Comparison of ENCODE assay signal across 9 mouse cellular contexts in genomic region chr9:57659774-57660173, GRCm38 (mm10). TPM values are rescaled to one million over a fixed set of nuclear protein-coding genes. Genes with fewer than 3 reads are reported as not detected.
DNase-seq lines count a peak whose midpoint lies in the region; ATAC-seq and TF ChIP-seq lines count a peak whose summit lies in the region.
"Had no signal": no experiment of that assay in that cellular context is flagged by ENCODE, and none has a peak within 500 bp of the region (broad histone marks: within the 10 kb centered on the region; RNA-seq: fewer than 3 reads in every experiment).

No protein-coding gene starts in this region.

- H3K9me3 ChIP-seq in ES-Bruce4 (replicated peaks; ENCODE audit: control insufficient read depth, insufficient read depth, low read length, poor library complexity, severe bottlenecking): no peaks in the 10 kb centered on the region
- H3K9me3 ChIP-seq in heart, embryonic 12.5 days (replicated peaks): no peaks in the 10 kb centered on the region; the same call in 1 of the 2 replicates
- no peaks in the 10 kb centered on the region for H3K9me3 ChIP-seq in liver, embryonic 16.5 days (replicated peaks; ENCODE audit: control insufficient read depth, low read length)
- H3K9me3 ChIP-seq: limb, embryonic 13.5 days had no signal

- no peak overlapping the region for H3K4me3 ChIP-seq in ES-Bruce4 (ENCODE audit: low read depth, low read length)
- no peak overlapping the region for H3K4me3 ChIP-seq in heart, embryonic 12.5 days
- H3K4me3 ChIP-seq in liver, embryonic 16.5 days (ENCODE audit: low read depth, low read length): no peak overlapping the region
- H3K4me3 ChIP-seq: limb, embryonic 13.5 days had no signal

- H3K27ac ChIP-seq in ES-Bruce4 (ENCODE audit: insufficient read depth, low read length): no peak overlapping the region
- H3K27ac ChIP-seq in heart, embryonic 12.5 days (ENCODE audit: poor library complexity, severe bottlenecking): no peak overlapping the region
- H3K27ac ChIP-seq in liver, embryonic 16.5 days (ENCODE audit: low read length): no peak overlapping the region
- H3K27ac ChIP-seq: limb, embryonic 13.5 days had no signal

- no peak overlapping the region for H3K9ac ChIP-seq in ES-Bruce4 (ENCODE audit: low read depth, poor library complexity, severe bottlenecking)
- no peak overlapping the region for H3K9ac ChIP-seq in heart, embryonic 12.5 days
- no peak overlapping the region for H3K9ac ChIP-seq in liver, embryonic 16.5 days (ENCODE audit: low read depth, low read length)
- H3K9ac ChIP-seq: limb, embryonic 13.5 days had no signal

- peak; percentile 58; the same call in 1 of the 2 replicates for ATAC-seq in heart, embryonic 12.5 days (ENCODE audit: insufficient number of reproducible peaks, low FRiP score)
- peak; percentile 66 for ATAC-seq in liver, embryonic 16.5 days (ENCODE audit: low read depth)

- 14% methylated on average over 4 of the region's 4 CpGs for WGBS in heart, embryonic 12.5 days
- 15% methylated on average over 4 of the region's 4 CpGs for WGBS in liver, embryonic 16.5 days (ENCODE audit: insufficient replicate concordance)

- no peak overlapping the region for H3K4me2 ChIP-seq in heart, embryonic 12.5 days
- no peak overlapping the region for H3K4me2 ChIP-seq in liver, embryonic 16.5 days (ENCODE audit: low read depth, low read length)
- H3K4me2 ChIP-seq: limb, embryonic 13.5 days had no signal

- TF ChIP-seq EP300 in ES-Bruce4 (IDR thresholded peaks at IDR 0.05; ENCODE audit: insufficient read depth, low read depth, low read length): no peak

- H3K36me3 ChIP-seq in ES-Bruce4 (ENCODE audit: control insufficient read depth, insufficient read depth, low read length, poor library complexity, severe bottlenecking): no peaks in the 10 kb centered on the region
- no peaks in the 10 kb centered on the region for H3K36me3 ChIP-seq in heart, embryonic 12.5 days
- H3K36me3 ChIP-seq in liver, embryonic 16.5 days (ENCODE audit: control insufficient read depth, insufficient read depth): no peaks in the 10 kb centered on the region
- H3K36me3 ChIP-seq: limb, embryonic 13.5 days had no signal

- TF ChIP-seq CTCF in ES-Bruce4 (IDR thresholded peaks at IDR 0.05; ENCODE audit: low read depth, low read length): peak; percentile 87

- no peaks in the 10 kb centered on the region for H3K27me3 ChIP-seq in ES-Bruce4 (ENCODE audit: control insufficient read depth, insufficient read depth, low read length, poor library complexity, severe bottlenecking)
- peaks cover 4% of the 10 kb centered on the region; the same call in 1 of the 2 replicates for H3K27me3 ChIP-seq in heart, embryonic 12.5 days (replicated peaks)
- no peaks in the 10 kb centered on the region; the same call in 1 of the 2 replicates for H3K27me3 ChIP-seq in liver, embryonic 16.5 days (ENCODE audit: control insufficient read depth, insufficient read depth, low read depth, low read length)

- no peak for TF ChIP-seq POLR2A in ES-Bruce4 (IDR thresholded peaks at IDR 0.05; ENCODE audit: insufficient read depth, low read length)

- H3K4me1 ChIP-seq in ES-Bruce4 (ENCODE audit: control insufficient read depth, insufficient read depth, low read length): no peaks in the 10 kb centered on the region
- peaks cover 5% of the 10 kb centered on the region; the same call in 1 of the 2 replicates for H3K4me1 ChIP-seq in heart, embryonic 12.5 days (replicated peaks)
- peaks cover 21% of the 10 kb centered on the region for H3K4me1 ChIP-seq in liver, embryonic 16.5 days (ENCODE audit: control insufficient read depth, low read depth, low read length)
- H3K4me1 ChIP-seq: limb, embryonic 13.5 days had no signal

- DNase-seq in adrenal gland, postnatal 14 days: peak; percentile 86
- peak; percentile 67 for DNase-seq in embryo, embryonic 9.5 days (ENCODE audit: extremely low spot score)
- peak; percentile 85 for DNase-seq in kidney, postnatal 14 days
- peak; percentile 84 for DNase-seq in retina, embryonic 14.5 days (ENCODE audit: low spot score)
- peak; percentile 72 for DNase-seq in yolk sac, embryonic 10.5 days (ENCODE audit: low spot score)

RNA-seq across cellular contexts. Expression of gene Csk, which starts 6.3 kb away (rescaled TPM):
- polyA plus RNA-seq in ES-Bruce4 (2011; ENCODE audit: insufficient read depth, insufficient read length, low read depth, missing spikeins): 30.7 and 35.5 TPM in 2 replicates
- 71.0 and 75.6 TPM in 2 replicates for total RNA-seq in adrenal gland, postnatal 14 days (2021)
- polyA plus RNA-seq in heart, embryonic 12.5 days (2016; fragmentation: Nextera tagmentation; extraction: Ambion mirVana): 16.4 TPM in 2 replicates
- 13.3 and 13.5 TPM in 2 replicates for polyA plus RNA-seq in liver, embryonic 16.5 days (2015; fragmentation: Nextera tagmentation; extraction: Ambion mirVana)

RNA-seq across cellular contexts. Expression of gene Cyp1a2, which starts 23.7 kb away (rescaled TPM):
- polyA plus RNA-seq in ES-Bruce4 (2011; ENCODE audit: insufficient read depth, insufficient read length, low read depth, missing spikeins): 0.37 TPM in 1 of 2 replicates, not detected in the other
- total RNA-seq in adrenal gland, postnatal 14 days (2021): 1.5 and 43.1 TPM in 2 replicates
- polyA plus RNA-seq in heart, embryonic 12.5 days (2016; fragmentation: Nextera tagmentation; extraction: Ambion mirVana): not detected in 2 replicates
- 0.12 TPM in 2 replicates for polyA plus RNA-seq in liver, embryonic 16.5 days (2015; fragmentation: Nextera tagmentation; extraction: Ambion mirVana)
- polyA plus RNA-seq: limb, embryonic 13.5 days had no signal

RNA-seq across cellular contexts. Expression of gene Cyp1a1, which starts 28.0 kb away (rescaled TPM):
- 1.2 and 1.8 TPM in 2 replicates for polyA plus RNA-seq in ES-Bruce4 (2011; ENCODE audit: insufficient read depth, insufficient read length, low read depth, missing spikeins)
- total RNA-seq in adrenal gland, postnatal 14 days (2021): 0.37 TPM in 1 of 2 replicates, not detected in the other
- polyA plus RNA-seq in heart, embryonic 12.5 days (2016; fragmentation: Nextera tagmentation; extraction: Ambion mirVana): not detected in 2 replicates
- 0.05 and 0.07 TPM in 2 replicates for polyA plus RNA-seq in liver, embryonic 16.5 days (2015; fragmentation: Nextera tagmentation; extraction: Ambion mirVana)
- polyA plus RNA-seq: limb, embryonic 13.5 days had no signal

RNA-seq across cellular contexts. Expression of gene Lman1l, which starts 39.2 kb away (rescaled TPM):
- not detected in 2 replicates for polyA plus RNA-seq in ES-Bruce4 (2011; ENCODE audit: insufficient read depth, insufficient read length, low read depth, missing spikeins)
- total RNA-seq in adrenal gland, postnatal 14 days (2021): not detected in 2 replicates
- polyA plus RNA-seq in heart, embryonic 12.5 days (2016; fragmentation: Nextera tagmentation; extraction: Ambion mirVana): not detected in 2 replicates
- polyA plus RNA-seq in liver, embryonic 16.5 days (2015; fragmentation: Nextera tagmentation; extraction: Ambion mirVana): not detected in 2 replicates
- polyA plus RNA-seq: limb, embryonic 13.5 days had no signal

RNA-seq across cellular contexts. Expression of gene Edc3, which starts 48.6 kb away (rescaled TPM):
- 22.0 and 26.3 TPM in 2 replicates for polyA plus RNA-seq in ES-Bruce4 (2011; ENCODE audit: insufficient read depth, insufficient read length, low read depth, missing spikeins)
- 8.9 and 10.6 TPM in 2 replicates for total RNA-seq in adrenal gland, postnatal 14 days (2021)
- polyA plus RNA-seq in heart, embryonic 12.5 days (2016; fragmentation: Nextera tagmentation; extraction: Ambion mirVana): 21.2 and 21.3 TPM in 2 replicates
- polyA plus RNA-seq in liver, embryonic 16.5 days (2015; fragmentation: Nextera tagmentation; extraction: Ambion mirVana): 15.2 and 17.0 TPM in 2 replicates
